Mouse (Mus musculus): ENCODE measurements around the gene Polr2l.

DNA sequence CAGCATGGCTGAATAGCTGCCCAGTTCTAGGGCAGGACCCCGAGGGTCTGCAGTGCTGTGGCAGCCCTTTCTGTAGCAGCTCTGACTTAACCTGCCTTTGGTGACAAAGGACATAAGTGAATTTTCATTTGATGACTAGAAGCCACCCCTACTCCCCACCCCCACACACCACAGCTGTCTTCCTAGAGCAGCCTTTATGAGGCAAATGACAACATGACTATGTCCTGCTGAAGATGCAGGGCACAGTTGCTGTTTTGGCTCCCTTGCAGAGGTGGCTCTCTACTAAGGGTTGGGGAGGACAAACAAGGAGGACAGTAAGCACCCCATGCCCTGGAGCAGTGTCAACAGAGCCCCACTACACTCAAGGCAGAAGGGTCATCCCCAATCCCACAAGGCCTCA is 44.9 kb upstream of the Polr2l start:
- no peak for TF ChIP-seq POLR2A (IDR thresholded peaks at IDR 0.05; ENCODE audit: borderline replicate concordance, low read depth, low read length)
- no peak for TF ChIP-seq CTCF (IDR thresholded peaks at IDR 0.05; ENCODE audit: low read depth, low read length)
